Mouse (Mus musculus) limb, embryonic 15.5 days (tissue): ENCODE data around the gene Tmem108. TPM values are rescaled to one million over a fixed set of nuclear protein-coding genes. Genes with fewer than 3 reads are reported as not detected.

Experiments
- ATAC-seq: fragments of 200-750 bp; cut with Nextera tagmentation; 2 replicates; pipeline ENCODE4 v1.8.0; 2017; ENCODE audit warnings: low read depth, moderate TSS enrichment; ENCODE audit not compliant: insufficient number of reproducible peaks, low FRiP score, low TSS enrichment
- H3K27ac ChIP-seq: fragments of 300-500 bp; sonication (generic); 2 replicates; pipeline ENCODE4 v1.5.1; 2015; ENCODE audit warnings: moderate library complexity, mild to moderate bottlenecking, inconsistent platforms
- H3K27me3 ChIP-seq: fragments of 300-500 bp; sonication (generic); 2 replicates; pipeline ENCODE4 v1.6.1; 2015; ENCODE audit warnings: inconsistent platforms
- H3K36me3 ChIP-seq: fragments of 300-500 bp; sonication (generic); 2 replicates; pipeline ENCODE4 v1.6.1; 2015; ENCODE audit warnings: inconsistent platforms
- H3K4me1 ChIP-seq: fragments of 300-500 bp; sonication (generic); 2 replicates; pipeline ENCODE4 v1.6.1; 2015; ENCODE audit warnings: inconsistent platforms
- H3K4me2 ChIP-seq: fragments of 300-500 bp; sonication (generic); 2 replicates; pipeline ENCODE4 v1.6.1; 2015; ENCODE audit warnings: mild to moderate bottlenecking, inconsistent platforms
- H3K4me3 ChIP-seq: fragments of 300-500 bp; sonication (generic); 2 replicates; pipeline ENCODE4 v1.5.1; 2015; ENCODE audit warnings: mild to moderate bottlenecking, inconsistent platforms
- H3K9ac ChIP-seq: fragments of 300-500 bp; sonication (generic); 2 replicates; pipeline ENCODE4 v1.6.1; 2015; ENCODE audit warnings: inconsistent platforms
- H3K9me3 ChIP-seq: fragments of 300-500 bp; sonication (generic); 2 replicates; pipeline ENCODE4 v1.6.1; 2016; ENCODE audit warnings: inconsistent platforms
- WGBS: fragments of 180-500 bp; shearing (Covaris S2); methylation state at CpG from one replicate; pipeline ENCODE4 v1.1.7; 2015; 5-methylcytosine and 5-hydroxymethylcytosine counted together
- polyA plus RNA-seq: library from polyadenylated mRNA; unstranded; fragments of >200 nt; fragmentation: Nextera tagmentation; extraction: Ambion mirVana; gene quantifications from 2 replicates; pipeline ENCODE4 v1.2.1, GENCODE M21; 2015

Tmem108 gene
- polyA plus RNA-seq, 1 experiment from 2014 or later: 6.4 TPM

DNA sequence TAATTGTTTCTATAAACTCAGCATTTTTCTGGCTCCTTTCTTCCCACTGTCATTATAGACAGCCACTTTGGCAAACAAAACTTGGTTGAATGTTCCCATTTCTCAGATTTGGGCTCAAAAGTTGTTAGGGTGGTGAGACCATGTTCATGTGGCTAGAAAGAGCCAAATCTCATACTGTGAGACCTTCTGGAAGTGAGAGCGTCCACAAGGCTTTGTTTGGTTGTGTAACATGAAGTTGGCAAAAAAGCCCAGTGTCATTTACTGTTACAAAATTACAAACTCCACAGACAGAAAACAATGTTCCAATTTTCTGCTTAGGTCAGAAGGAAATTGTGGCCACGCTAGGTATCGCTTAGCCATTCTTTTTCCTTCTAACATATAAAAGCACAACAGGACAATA lies 213.0 kb downstream of the Tmem108 start:
- no peaks in the 10 kb centered on the region for H3K27me3 ChIP-seq
- no peak overlapping the region for H3K27ac ChIP-seq
- no peak overlapping the region for H3K9ac ChIP-seq
- H3K4me3 ChIP-seq: no peak overlapping the region
- ATAC-seq: no peak
- WGBS: 92% methylated on average over 3 of the region's 3 CpGs
- no peaks in the 10 kb centered on the region for H3K4me1 ChIP-seq
- no peaks in the 10 kb centered on the region for H3K9me3 ChIP-seq
- H3K4me2 ChIP-seq: no peak overlapping the region
- no peaks in the 10 kb centered on the region for H3K36me3 ChIP-seq

- peaks cover 3% of the 10 kb centered on the region; the same call in 1 of the 2 replicates for H3K4me1 ChIP-seq
- H3K4me2 ChIP-seq: no peak overlapping the region
- no peaks in the 10 kb centered on the region for H3K9me3 ChIP-seq
- H3K36me3 ChIP-seq: no peaks in the 10 kb centered on the region
- 64% methylated on average over 22 of the region's 22 CpGs for WGBS
- no peak overlapping the region for H3K9ac ChIP-seq
- H3K4me3 ChIP-seq: no peak overlapping the region
- no peaks in the 10 kb centered on the region for H3K27me3 ChIP-seq
- no peak overlapping the region for H3K27ac ChIP-seq
- no peak for ATAC-seq
These were observed 214.7 kb downstream of the Tmem108 start for GRCm38 (mm10) chr9:103546695-103547645.

- Histone ChIP-seq H3K9ac (no peak overlapping the region), H3K27ac (no peak overlapping the region), H3K4me3 (no peak overlapping the region), H3K4me1 (peaks cover 3% of the 10 kb centered on the region; the same call in 1 of the 2 replicates), H3K9me3 (no peaks in the 10 kb centered on the region), H3K27me3 (no peaks in the 10 kb centered on the region), H3K36me3 (no peaks in the 10 kb centered on the region), H3K4me2 (no peak overlapping the region)
- 82% methylated on average over 4 of the region's 4 CpGs for WGBS
- ATAC-seq: no peak
These were observed 215.9 kb downstream of the Tmem108 start for GRCm38 (mm10) chr9:103545729-103546128.

DNA sequence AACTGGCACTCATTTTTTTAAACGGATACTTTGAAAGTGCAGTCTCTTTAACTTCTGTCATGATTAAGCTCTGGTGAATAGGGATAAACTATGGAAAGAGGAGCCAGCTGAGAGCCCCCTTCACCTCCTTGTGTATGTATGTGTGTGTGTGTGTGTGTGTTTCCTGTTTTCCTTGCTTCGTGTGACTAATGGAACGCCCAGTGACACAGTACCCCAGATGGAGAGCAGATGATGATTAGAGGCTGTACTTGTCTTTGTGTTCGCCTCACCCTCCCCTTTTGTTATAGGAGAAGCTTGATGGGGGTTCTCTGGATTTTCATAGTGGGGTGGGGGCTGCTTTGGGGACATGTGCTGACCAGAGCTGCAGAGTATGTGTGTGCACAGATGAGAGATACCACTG lies 216.4 kb downstream of the Tmem108 start:
- no peaks in the 10 kb centered on the region for H3K27me3 ChIP-seq
- WGBS: 43% methylated on average over 4 of the region's 4 CpGs
- no peak overlapping the region for H3K9ac ChIP-seq
- H3K4me2 ChIP-seq: no peak overlapping the region
- H3K4me1 ChIP-seq: peaks cover 3% of the 10 kb centered on the region; the same call in 1 of the 2 replicates
- no peaks in the 10 kb centered on the region for H3K36me3 ChIP-seq
- no peak overlapping the region for H3K27ac ChIP-seq
- H3K4me3 ChIP-seq: no peak overlapping the region
- no peak for ATAC-seq
- no peaks in the 10 kb centered on the region for H3K9me3 ChIP-seq

DNA sequence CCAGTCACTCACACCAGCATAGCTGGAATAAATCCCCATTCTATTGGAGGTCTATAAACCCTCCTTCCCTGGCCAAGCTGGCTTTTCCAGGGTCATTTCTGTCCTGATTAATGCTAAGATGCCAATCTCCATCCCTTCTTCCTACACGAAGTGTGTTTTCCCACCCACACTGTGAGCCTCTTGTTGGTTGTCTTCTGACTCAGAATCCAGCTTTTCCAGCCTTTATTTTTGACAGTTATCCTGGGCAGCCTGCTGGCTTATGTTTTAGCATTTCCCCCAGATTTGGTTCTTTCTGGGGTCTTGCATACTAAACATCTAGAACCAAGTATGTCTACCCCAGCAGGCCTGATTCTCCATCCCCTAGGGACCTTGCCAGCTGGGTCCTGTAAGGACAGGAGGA lies 217.0 kb downstream of the Tmem108 start:
- no peaks in the 10 kb centered on the region for H3K27me3 ChIP-seq
- no peak for ATAC-seq

GRCm38 (mm10) chr9:103540518-103540917 lies 221.1 kb downstream of the Tmem108 start:
- WGBS: 87% methylated on average over 8 of the region's 8 CpGs
- no peak overlapping the region for H3K4me3 ChIP-seq
- H3K4me1 ChIP-seq: peaks cover 3% of the 10 kb centered on the region; the same call in 1 of the 2 replicates
- no peaks in the 10 kb centered on the region for H3K36me3 ChIP-seq
- H3K27ac ChIP-seq: no peak overlapping the region
- no peak for ATAC-seq
- H3K9me3 ChIP-seq: no peaks in the 10 kb centered on the region
- no peaks in the 10 kb centered on the region for H3K27me3 ChIP-seq
- H3K4me2 ChIP-seq: no peak overlapping the region
- H3K9ac ChIP-seq: no peak overlapping the region

More for the DNA sequence above, 217.0 kb downstream of the Tmem108 start:
- 58% methylated on average over 1 of the region's 1 CpGs for WGBS
- no peaks in the 10 kb centered on the region for H3K36me3 ChIP-seq
- H3K9ac ChIP-seq: no peak overlapping the region
- H3K4me1 ChIP-seq: peaks cover 3% of the 10 kb centered on the region; the same call in 1 of the 2 replicates
- H3K27ac ChIP-seq: no peak overlapping the region
- H3K4me3 ChIP-seq: no peak overlapping the region
- no peaks in the 10 kb centered on the region for H3K9me3 ChIP-seq
- no peak overlapping the region for H3K4me2 ChIP-seq

DNA sequence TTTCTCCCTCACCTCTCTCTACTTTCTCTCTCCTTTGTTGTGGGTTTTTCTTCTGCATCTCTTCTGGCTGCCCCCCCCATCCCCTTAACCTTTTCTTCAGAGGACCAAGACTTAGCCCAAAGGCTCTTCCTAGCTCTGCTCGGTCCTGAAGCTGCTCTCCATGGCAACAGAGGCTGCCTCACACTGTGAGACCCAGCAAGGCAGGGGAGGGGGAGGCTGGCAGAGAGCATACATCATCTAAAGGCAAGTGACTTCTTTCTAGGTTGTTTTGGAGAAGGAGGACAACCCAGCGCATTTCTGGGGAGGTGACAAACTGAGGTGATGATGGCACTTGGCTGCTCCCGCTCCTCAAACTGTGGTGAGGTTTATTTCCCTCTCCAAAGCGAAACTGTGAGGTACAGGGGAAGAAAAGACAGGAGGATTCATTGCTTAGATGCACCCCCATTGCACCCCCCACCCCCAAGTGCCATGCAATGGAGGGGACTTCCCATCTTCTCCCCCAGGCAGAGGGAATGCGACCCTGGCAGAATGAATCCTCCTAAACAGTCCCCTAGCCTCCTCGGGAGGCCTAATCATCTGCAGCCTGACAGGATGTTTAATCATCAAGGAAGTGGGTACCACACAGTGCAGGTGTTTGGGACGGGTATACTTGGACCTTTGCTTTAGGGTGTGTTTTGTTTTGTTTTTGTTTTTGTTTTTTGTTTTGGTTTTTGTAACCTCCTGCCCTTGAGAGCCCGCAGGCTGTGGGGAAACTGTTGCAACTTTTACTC lies 223.4 kb downstream of the Tmem108 start:
- no peak for ATAC-seq
- peaks cover 3% of the 10 kb centered on the region; the same call in 1 of the 2 replicates for H3K4me1 ChIP-seq
- no peaks in the 10 kb centered on the region for H3K27me3 ChIP-seq
- H3K4me3 ChIP-seq: no peak overlapping the region
- no peak overlapping the region for H3K9ac ChIP-seq
- no peak overlapping the region for H3K27ac ChIP-seq
- no peak overlapping the region for H3K4me2 ChIP-seq
- 40% methylated on average over 8 of the region's 8 CpGs for WGBS
- H3K9me3 ChIP-seq: no peaks in the 10 kb centered on the region
- no peaks in the 10 kb centered on the region for H3K36me3 ChIP-seq

DNA sequence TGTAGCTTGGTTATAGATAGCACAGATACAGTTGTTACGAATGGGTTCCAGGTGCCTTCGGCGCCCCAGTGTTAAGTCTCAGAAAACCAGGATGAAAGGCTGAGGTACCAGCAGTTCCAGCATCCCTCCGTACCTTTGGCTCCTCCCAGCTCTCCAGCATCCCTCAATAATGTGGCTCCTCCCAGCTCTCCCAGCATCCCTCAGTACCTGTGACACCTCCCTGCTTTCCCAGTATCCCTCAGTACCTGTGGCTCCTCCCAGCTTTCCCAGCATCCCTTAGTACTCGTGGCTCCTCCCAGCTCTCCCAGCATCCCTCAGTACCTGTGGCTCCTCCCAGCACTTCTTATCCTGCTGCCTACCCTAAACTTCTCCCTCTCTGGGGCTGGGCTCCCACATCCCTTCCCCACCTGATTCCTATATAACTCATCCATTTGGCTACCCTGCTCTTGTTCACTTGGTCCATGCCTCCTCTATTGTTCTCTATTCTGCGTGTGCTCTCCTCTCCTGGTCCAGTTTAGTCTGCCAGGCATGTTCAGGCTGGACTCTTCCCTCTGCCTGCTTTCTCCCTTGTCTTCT lies 225.5 kb downstream of the Tmem108 start:
- H3K36me3 ChIP-seq: no peaks in the 10 kb centered on the region
- no peak overlapping the region for H3K9ac ChIP-seq
- H3K9me3 ChIP-seq: no peaks in the 10 kb centered on the region
- no peak for ATAC-seq
- no peaks in the 10 kb centered on the region for H3K27me3 ChIP-seq
- WGBS: 84% methylated on average over 6 of the region's 6 CpGs
- H3K4me3 ChIP-seq: no peak overlapping the region
- no peaks in the 10 kb centered on the region for H3K4me1 ChIP-seq
- no peak overlapping the region for H3K27ac ChIP-seq
- H3K4me2 ChIP-seq: no peak overlapping the region

DNA sequence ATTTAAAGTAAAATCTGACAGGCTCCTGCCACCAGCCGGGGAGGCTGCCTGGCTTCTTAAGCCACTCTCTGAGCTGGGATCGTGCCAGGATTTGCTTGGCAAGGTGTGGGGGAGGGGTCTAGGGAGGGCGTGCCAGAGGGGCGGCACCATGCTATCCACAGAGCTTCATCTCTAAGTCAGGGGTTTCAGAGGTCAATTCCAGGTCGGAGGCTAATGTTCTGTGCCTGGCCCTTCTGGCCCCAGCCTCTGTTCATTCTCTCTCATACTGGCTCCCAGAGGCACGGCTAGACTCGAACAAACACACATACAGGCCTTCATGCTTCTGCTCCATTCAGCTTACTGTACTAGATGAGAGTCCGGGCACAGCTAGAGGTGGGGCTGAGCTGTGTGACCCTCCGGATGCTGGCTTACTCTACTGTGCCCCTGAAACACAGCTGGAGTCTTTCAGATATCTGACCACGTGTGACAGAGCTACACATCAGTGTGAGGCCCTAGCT lies 236.5 kb downstream of the Tmem108 start:
- no peaks in the 10 kb centered on the region for H3K9me3 ChIP-seq
- no peak overlapping the region for H3K9ac ChIP-seq

DNA sequence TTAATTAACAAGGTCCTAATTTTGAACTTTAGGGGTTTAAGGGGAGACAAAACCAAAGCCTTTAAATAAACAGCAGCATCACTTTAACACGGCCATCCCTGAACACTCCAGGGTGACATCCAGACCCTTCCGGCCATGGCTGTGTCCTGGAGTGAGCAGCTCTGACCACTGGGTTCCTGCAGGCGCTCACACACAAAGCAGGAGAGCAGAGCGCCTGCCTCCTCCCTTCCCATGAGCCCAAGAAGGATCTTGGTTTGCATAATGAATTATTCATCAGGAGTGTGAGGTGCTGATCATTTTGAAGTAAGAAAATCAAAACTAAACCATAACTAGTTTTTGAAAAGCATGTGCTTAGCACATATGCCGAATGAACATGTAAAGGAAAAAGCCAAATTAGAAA lies 237.0 kb downstream of the Tmem108 start:
- Histone ChIP-seq H3K4me1 (peaks cover 17% of the 10 kb centered on the region), H3K27ac (no peak overlapping the region), H3K27me3 (no peaks in the 10 kb centered on the region), H3K9ac (no peak overlapping the region), H3K9me3 (no peaks in the 10 kb centered on the region), H3K36me3 (no peaks in the 10 kb centered on the region), H3K4me3 (no peak overlapping the region), H3K4me2 (no peak overlapping the region)
- 35% methylated on average over 5 of the region's 5 CpGs for WGBS
- no peak for ATAC-seq

More for the DNA sequence above, 236.5 kb downstream of the Tmem108 start:
- Histone ChIP-seq H3K4me1 (peaks cover 17% of the 10 kb centered on the region), H3K36me3 (no peaks in the 10 kb centered on the region), H3K4me3 (no peak overlapping the region), H3K27me3 (no peaks in the 10 kb centered on the region), H3K4me2 (no peak overlapping the region), H3K27ac (no peak overlapping the region)
- ATAC-seq: no peak
- 24% methylated on average over 10 of the region's 10 CpGs for WGBS

DNA sequence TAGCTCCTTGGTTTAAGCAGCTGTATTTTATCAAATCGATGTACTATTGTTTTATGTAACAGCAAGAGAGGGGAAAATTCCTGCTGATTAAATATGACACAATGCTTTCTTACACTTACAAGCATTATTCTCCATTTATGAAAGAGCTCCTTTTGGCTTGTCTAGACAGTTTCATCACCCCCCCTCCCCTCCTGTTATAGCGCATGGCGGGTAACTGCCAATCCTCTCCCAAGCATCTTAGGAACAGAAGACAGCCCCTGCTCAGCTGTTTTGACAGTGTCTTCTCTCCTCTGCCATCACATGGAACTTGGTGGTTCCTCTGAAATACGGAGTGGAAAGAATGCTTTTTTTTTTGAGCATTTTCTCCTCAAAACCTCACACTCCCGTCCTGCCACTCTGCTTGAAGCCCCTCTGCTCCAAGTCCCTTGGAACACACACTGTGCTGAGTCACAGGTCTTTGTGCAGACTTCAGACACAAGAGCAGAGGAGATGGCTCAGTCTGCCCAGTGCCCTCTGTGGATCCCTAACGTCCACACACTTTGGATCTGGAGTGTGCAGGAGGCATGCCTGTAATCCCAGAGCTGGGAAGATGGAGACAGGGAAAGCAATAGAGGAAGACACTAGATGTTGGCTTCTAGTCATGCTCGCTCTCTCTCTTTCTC lies 237.8 kb downstream of the Tmem108 start:
- WGBS: 34% methylated on average over 7 of the region's 7 CpGs

More for the DNA sequence above, 237.8 kb downstream of the Tmem108 start:
- Histone ChIP-seq H3K4me1 (peaks cover 17% of the 10 kb centered on the region), H3K4me3 (no peak overlapping the region), H3K4me2 (no peak overlapping the region), H3K9ac (no peak overlapping the region), H3K36me3 (no peaks in the 10 kb centered on the region), H3K9me3 (no peaks in the 10 kb centered on the region), H3K27ac (no peak overlapping the region), H3K27me3 (no peaks in the 10 kb centered on the region)
- no peak for ATAC-seq
